Mouse (Mus musculus) heart, postnatal 0 days (tissue): ENCODE measurements at regions not wholly inside any gene's neighbourhood (a gene's known extent, or its start where the extent isn't known, plus 50 kb on each side); places are given as distances from the start of the nearest gene placed in this dataset. TPM values are rescaled to one million over a fixed set of nuclear protein-coding genes. Genes with fewer than 3 reads are reported as not detected.
"Not testable (repeated sequence)": the region's sequence is repeated elsewhere in the genome, so short reads cannot be mapped to it uniquely, and the experiment has no call there.

Experiments used
- ATAC-seq: fragments of 200-750 bp; cut with Nextera tagmentation; 2 replicates; pipeline ENCODE4 v1.8.0; 2017; ENCODE audit warnings: low read depth, moderate number of reproducible peaks, moderate library complexity; ENCODE audit not compliant: insufficient read depth
- DNase-seq: peaks from one replicate; pipeline ENCODE4 v3.0.0-alpha.2; 2016; ENCODE audit warnings: low spot score
- H3K27ac ChIP-seq: fragments of 300-500 bp; sonication (generic); 2 replicates; pipeline ENCODE4 v1.5.1; 2014; ENCODE audit warnings: low read depth, mild to moderate bottlenecking
- H3K27me3 ChIP-seq: fragments of 300-500 bp; sonication (generic); 2 replicates; pipeline ENCODE4 v1.6.1; 2014; ENCODE audit warnings: low read length, mixed read lengths; ENCODE audit not compliant: control insufficient read depth, insufficient read depth
- H3K36me3 ChIP-seq: fragments of 300-500 bp; sonication (generic); replicated peaks from 2 replicates; pipeline ENCODE4 v1.6.1; 2014; ENCODE audit warnings: low read length, mixed read lengths; ENCODE audit not compliant: control insufficient read depth, insufficient read depth
- H3K4me1 ChIP-seq: fragments of 300-500 bp; sonication (generic); 2 replicates; pipeline ENCODE4 v1.6.1; 2014; ENCODE audit warnings: antibody characterized with exemption; ENCODE audit not compliant: control insufficient read depth, insufficient read depth
- H3K4me2 ChIP-seq: fragments of 300-500 bp; sonication (generic); 2 replicates; pipeline ENCODE4 v1.6.1; 2014; ENCODE audit warnings: low read depth, mild to moderate bottlenecking, low read length, moderate library complexity
- H3K4me3 ChIP-seq: fragments of 300-500 bp; sonication (generic); 2 replicates; pipeline ENCODE4 v1.5.1; 2014; ENCODE audit warnings: low read depth, low read length
- H3K9ac ChIP-seq: fragments of 300-500 bp; sonication (generic); replicated peaks from 2 replicates; pipeline ENCODE4 v1.6.1; 2014; ENCODE audit warnings: low read depth, low read length, mixed read lengths
- H3K9me3 ChIP-seq: fragments of 300-500 bp; sonication (generic); replicated peaks from 2 replicates; pipeline ENCODE4 v1.6.1; 2016; ENCODE audit warnings: low read length; ENCODE audit not compliant: control insufficient read depth
- WGBS: fragments of 180-500 bp; shearing (Covaris S2); extraction: QIAGEN DNeasy Blood & Tissue Kit; methylation state at CpG from one replicate; pipeline ENCODE4 v1.1.7; 2014; 5-methylcytosine and 5-hydroxymethylcytosine counted together
- microRNA-seq: library from miRNA; unstranded; fragments of <30 nt; microRNA quantifications from one replicate; pipeline ENCODE4, GENCODE M21; 2016

GRCm38 (mm10) chr13:62077951-62078671 lies 51.6 kb upstream of the Zfp808 start:
- not testable (repeated sequence) for H3K27me3 ChIP-seq, H3K27ac ChIP-seq, H3K36me3 ChIP-seq, H3K9me3 ChIP-seq, DNase-seq, H3K4me1 ChIP-seq, H3K4me3 ChIP-seq, ATAC-seq, H3K9ac ChIP-seq, H3K4me2 ChIP-seq
- WGBS: 48% methylated on average over 2 of the region's 2 CpGs

GRCm38 (mm10) chr13:62078893-62079292 lies 50.8 kb upstream of the Zfp808 start:
- DNase-seq, ATAC-seq, H3K36me3 ChIP-seq, H3K27me3 ChIP-seq, H3K4me2 ChIP-seq, H3K9me3 ChIP-seq, H3K9ac ChIP-seq, H3K4me3 ChIP-seq, H3K4me1 ChIP-seq, H3K27ac ChIP-seq: not testable (repeated sequence)
- WGBS: 70% methylated on average over 9 of the region's 9 CpGs

Small RNAs in the stretch of these regions (microRNA-seq; reads per million reads assigned to microRNA genes)
- not detected for gene Gm25649
